Mouse (Mus musculus) ES-Bruce4 (cell line): Measurements from ENCODE around the gene Emc6. TPM values are rescaled to one million over a fixed set of nuclear protein-coding genes. Genes with fewer than 3 reads are reported as not detected.
A peak's percentile ranks its signal among the peaks of the same experiment; 100 is the strongest.

Source experiments
- H3K27ac ChIP-seq: 2 replicates; pipeline ENCODE4 v1.5.1; 2012; ENCODE audit warnings: low read length, inconsistent platforms; ENCODE audit not compliant: insufficient read depth
- H3K27me3 ChIP-seq: 2 replicates; pipeline ENCODE4 v1.6.1; 2012; ENCODE audit warnings: mild to moderate bottlenecking, low read length, inconsistent platforms; ENCODE audit not compliant: control insufficient read depth, poor library complexity, insufficient read depth, severe bottlenecking
- H3K36me3 ChIP-seq: 2 replicates; pipeline ENCODE4 v1.6.1; 2012; ENCODE audit warnings: inconsistent platforms, mild to moderate bottlenecking, low read length, moderate library complexity; ENCODE audit not compliant: control insufficient read depth, poor library complexity, insufficient read depth, severe bottlenecking
- H3K4me1 ChIP-seq: one replicate; pipeline ENCODE4 v1.8.1; 2011; ENCODE audit warnings: low read length; ENCODE audit not compliant: control insufficient read depth, insufficient read depth
- H3K4me3 ChIP-seq: 2 replicates; pipeline ENCODE4 v1.5.1; 2011; ENCODE audit warnings: low read depth, mild to moderate bottlenecking, low read length
- H3K9ac ChIP-seq: 2 replicates; pipeline ENCODE4 v1.6.1; 2012; ENCODE audit warnings: low read depth, mild to moderate bottlenecking, inconsistent platforms; ENCODE audit not compliant: poor library complexity, severe bottlenecking
- H3K9me3 ChIP-seq: replicated peaks from 2 replicates; pipeline ENCODE4 v1.6.1; 2012; ENCODE audit warnings: mild to moderate bottlenecking, low read length, inconsistent platforms; ENCODE audit not compliant: control insufficient read depth, poor library complexity, insufficient read depth, severe bottlenecking
- CTCF ChIP-seq: IDR thresholded peaks from one replicate; pipeline ENCODE4 v1.8.1; 2011; ENCODE audit warnings: low read depth, low read length
- EP300 ChIP-seq: IDR thresholded peaks from 2 replicates; pipeline ENCODE4 v1.6.1; 2011; ENCODE audit warnings: low read depth, low read length; ENCODE audit not compliant: insufficient read depth
- POLR2A ChIP-seq: IDR thresholded peaks from one replicate; pipeline ENCODE4 v1.8.1; 2011; ENCODE audit warnings: low read length; ENCODE audit not compliant: insufficient read depth
- polyA plus RNA-seq: library from polyadenylated mRNA; stranded (reverse); fragments of >200 nt; gene quantifications from 2 replicates; pipeline ENCODE4 v1.2.4, GENCODE M21; 2011; ENCODE audit warnings: low read depth; ENCODE audit not compliant: missing spikeins, insufficient read depth, insufficient read length

The Emc6 gene
- polyA plus RNA-seq, 1 experiment, result 51.9 TPM

- H3K9ac ChIP-seq, result peak within 1 kb of the TSS; percentile 45
- peak within 1 kb of the TSS; percentile 91 for H3K4me3 ChIP-seq
- TF ChIP-seq POLR2A, result no peak
- no peak for TF ChIP-seq CTCF
- no peak for TF ChIP-seq EP300
- H3K27me3 ChIP-seq, result no peaks in the 10 kb centered on the region
- H3K36me3 ChIP-seq, result no peaks in the 10 kb centered on the region
- H3K4me1 ChIP-seq, result no peaks in the 10 kb centered on the region
- no peak within 1 kb of the TSS for H3K27ac ChIP-seq
- H3K9me3 ChIP-seq, result no peaks in the 10 kb centered on the region
Observed at GRCm38 (mm10) chr11:73199230-73199712, 22.4 kb upstream of the Emc6 start, which contains the start of gene Shpk. Shpk (plus strand) TSS chr11:73199460.

- H3K27ac ChIP-seq, result no peak within 1 kb of the TSS
- no peaks in the 10 kb centered on the region for H3K4me1 ChIP-seq
- no peaks in the 10 kb centered on the region for H3K27me3 ChIP-seq
- no peaks in the 10 kb centered on the region for H3K9me3 ChIP-seq
- no peak for TF ChIP-seq CTCF
- TF ChIP-seq POLR2A, result peak; percentile 25
- H3K36me3 ChIP-seq, result no peaks in the 10 kb centered on the region
- H3K4me3 ChIP-seq, result peak within 1 kb of the TSS; percentile 91
- H3K9ac ChIP-seq, result peak within 1 kb of the TSS; percentile 45
Observed at GRCm38 (mm10) chr11:73198603-73199229, 21.9 kb upstream of the Emc6 start, which contains the start of gene Ctns. Ctns (minus strand) TSS chr11:73199042.

- peak overlapping the region; percentile 91 for H3K4me3 ChIP-seq
- no peaks in the 10 kb centered on the region for H3K9me3 ChIP-seq
- H3K27ac ChIP-seq, result no peak overlapping the region
- H3K36me3 ChIP-seq, result no peaks in the 10 kb centered on the region
- no peaks in the 10 kb centered on the region for H3K4me1 ChIP-seq
- no peak for TF ChIP-seq CTCF
- no peak for TF ChIP-seq EP300
- no peak for TF ChIP-seq POLR2A
- H3K27me3 ChIP-seq, result no peaks in the 10 kb centered on the region
- peak overlapping the region; percentile 45 for H3K9ac ChIP-seq
Observed at GRCm38 (mm10) chr11:73198190-73198589, 21.4 kb upstream of the Emc6 start.

GRCm38 (mm10) chr11:73194444-73194843 is 17.6 kb upstream of the Emc6 start:
- H3K27me3 ChIP-seq, result no peaks in the 10 kb centered on the region
- no peaks in the 10 kb centered on the region; the same call in 1 of the 2 replicates for H3K36me3 ChIP-seq
- H3K9me3 ChIP-seq, result no peaks in the 10 kb centered on the region
- no peak for TF ChIP-seq EP300
- no peak for TF ChIP-seq CTCF
- no peak for TF ChIP-seq POLR2A
- H3K4me3 ChIP-seq, result no peak overlapping the region
- H3K4me1 ChIP-seq, result no peaks in the 10 kb centered on the region
- H3K27ac ChIP-seq, result no peak overlapping the region
- H3K9ac ChIP-seq, result no peak overlapping the region

GRCm38 (mm10) chr11:73193047-73193446 is 16.2 kb upstream of the Emc6 start:
- H3K9ac ChIP-seq, result no peak overlapping the region
- no peaks in the 10 kb centered on the region for H3K27me3 ChIP-seq
- no peaks in the 10 kb centered on the region; the same call in 1 of the 2 replicates for H3K36me3 ChIP-seq
- TF ChIP-seq CTCF, result no peak
- no peak for TF ChIP-seq POLR2A
- no peak for TF ChIP-seq EP300
- no peak overlapping the region for H3K4me3 ChIP-seq
- H3K4me1 ChIP-seq, result no peaks in the 10 kb centered on the region
- H3K9me3 ChIP-seq, result no peaks in the 10 kb centered on the region
- H3K27ac ChIP-seq, result no peak overlapping the region

GRCm38 (mm10) chr11:73187231-73187630 is 10.4 kb upstream of the Emc6 start:
- Histone ChIP-seq H3K27ac (no peak overlapping the region), H3K4me1 (no peaks in the 10 kb centered on the region), H3K9ac (no peak overlapping the region), H3K27me3 (no peaks in the 10 kb centered on the region), H3K36me3 (no peaks in the 10 kb centered on the region; the same call in 1 of the 2 replicates), H3K4me3 (no peak overlapping the region), H3K9me3 (no peaks in the 10 kb centered on the region)
- TF ChIP-seq EP300 (no peak), CTCF (no peak)
